Mouse (Mus musculus) heart, embryonic 15.5 days (tissue): Measurements from ENCODE around the gene Rad9a. TPM values are rescaled to one million over a fixed set of nuclear protein-coding genes. Genes with fewer than 3 reads are reported as not detected.
"Not testable (repeated sequence)": the region's sequence is repeated elsewhere in the genome, so short reads cannot be mapped to it uniquely, and the experiment has no call there.

Experiments used
- ATAC-seq: fragments of 200-750 bp; cut with Nextera tagmentation; replicated peaks from 2 replicates; pipeline ENCODE4 v1.8.0; 2017; ENCODE audit warnings: low read depth, moderate TSS enrichment; ENCODE audit not compliant: insufficient number of reproducible peaks, insufficient read depth, low FRiP score
- H3K27ac ChIP-seq: fragments of 300-500 bp; sonication (generic); 2 replicates; pipeline ENCODE4 v1.5.1; 2015; ENCODE audit warnings: mild to moderate bottlenecking, inconsistent platforms
- H3K27me3 ChIP-seq: fragments of 300-500 bp; sonication (generic); 2 replicates; pipeline ENCODE4 v1.6.1; 2015; ENCODE audit warnings: inconsistent platforms
- H3K36me3 ChIP-seq: fragments of 300-500 bp; sonication (generic); 2 replicates; pipeline ENCODE4 v1.6.1; 2015; ENCODE audit warnings: mild to moderate bottlenecking, inconsistent platforms
- H3K4me1 ChIP-seq: fragments of 300-500 bp; sonication (generic); replicated peaks from 2 replicates; pipeline ENCODE4 v1.6.1; 2015; ENCODE audit warnings: inconsistent platforms
- H3K4me2 ChIP-seq: fragments of 300-500 bp; sonication (generic); 2 replicates; pipeline ENCODE4 v1.6.1; 2015; ENCODE audit warnings: inconsistent platforms, mild to moderate bottlenecking, moderate library complexity
- H3K4me3 ChIP-seq: fragments of 300-500 bp; sonication (generic); 2 replicates; pipeline ENCODE4 v1.5.1; 2015; ENCODE audit warnings: mild to moderate bottlenecking, inconsistent platforms
- H3K9ac ChIP-seq: fragments of 300-500 bp; sonication (generic); 2 replicates; pipeline ENCODE4 v1.6.1; 2015; ENCODE audit warnings: mild to moderate bottlenecking, inconsistent platforms
- H3K9me3 ChIP-seq: fragments of 300-500 bp; sonication (generic); replicated peaks from 2 replicates; pipeline ENCODE4 v1.6.1; 2016; ENCODE audit warnings: inconsistent platforms
- WGBS: fragments of 180-500 bp; shearing (Covaris S2); methylation state at CpG from one replicate; pipeline ENCODE4 v1.1.7; 2015; ENCODE audit warnings: mixed read lengths; 5-methylcytosine and 5-hydroxymethylcytosine counted together
- polyA plus RNA-seq: library from polyadenylated mRNA; unstranded; fragments of >200 nt; fragmentation: Nextera tagmentation; extraction: Ambion mirVana; gene quantifications from 2 replicates; pipeline ENCODE4 v1.2.1, GENCODE M21; 2015

Rad9a gene
- polyA plus RNA-seq, result 17.3 and 24.1 TPM in 2 replicates

GRCm38 (mm10) chr19:4201291-4201909 lies at the start of gene Rad9a:
TSS of gene Rad9a (minus strand) at chr19:4201662.
- peak within 1 kb of the TSS; percentile 66 for H3K4me3 ChIP-seq
- H3K4me2 ChIP-seq, result peak within 1 kb of the TSS; percentile 92
- ATAC-seq, result peak; percentile 73
- peaks cover 10% of the 10 kb centered on the region for H3K27me3 ChIP-seq
- peak within 1 kb of the TSS; percentile 71 for H3K9ac ChIP-seq
- H3K27ac ChIP-seq, result peak within 1 kb of the TSS; percentile 74
- no peaks in the 10 kb centered on the region for H3K9me3 ChIP-seq
- peaks cover 15% of the 10 kb centered on the region for H3K36me3 ChIP-seq
- under 1% methylated on average over 34 of the region's 34 CpGs for WGBS
- H3K4me1 ChIP-seq, result peaks cover 30% of the 10 kb centered on the region

- H3K27ac ChIP-seq, H3K9ac ChIP-seq, H3K4me2 ChIP-seq, H3K9me3 ChIP-seq, ATAC-seq, H3K36me3 ChIP-seq, H3K4me1 ChIP-seq, H3K27me3 ChIP-seq, H3K4me3 ChIP-seq: not testable (repeated sequence)
- 70% methylated on average over 1 of the region's 1 CpGs for WGBS
Observed at GRCm38 (mm10) chr19:4248683-4249082, 47.2 kb upstream of the Rad9a start.

- ATAC-seq, result no peak
- 50% methylated on average over 1 of the region's 1 CpGs for WGBS
- Histone ChIP-seq H3K9ac (no peak overlapping the region), H3K27me3 (0 out of 2 replicates have a peak, but pooled peaks cover 4% of the 10 kb centered on the region), H3K4me3 (no peak overlapping the region), H3K4me2 (no peak overlapping the region), H3K36me3 (no peaks in the 10 kb centered on the region), H3K4me1 (no peaks in the 10 kb centered on the region), H3K9me3 (no peaks in the 10 kb centered on the region), H3K27ac (no peak overlapping the region)
Observed at GRCm38 (mm10) chr19:4247010-4247409, 45.5 kb upstream of the Rad9a start.

- 0 out of 2 replicates have a peak, but pooled peaks cover 4% of the 10 kb centered on the region for H3K27me3 ChIP-seq
Observed at GRCm38 (mm10) chr19:4244775-4245174, 43.3 kb upstream of the Rad9a start.

GRCm38 (mm10) chr19:4242416-4242815 lies 41.0 kb upstream of the Rad9a start:
- no peak overlapping the region for H3K4me2 ChIP-seq
- no peaks in the 10 kb centered on the region for H3K36me3 ChIP-seq
- WGBS, result 66% methylated on average over 3 of the region's 3 CpGs
- H3K27me3 ChIP-seq, result no peaks in the 10 kb centered on the region
- no peak overlapping the region for H3K4me3 ChIP-seq
- no peaks in the 10 kb centered on the region for H3K4me1 ChIP-seq
- no peak overlapping the region for H3K9ac ChIP-seq
- no peaks in the 10 kb centered on the region for H3K9me3 ChIP-seq
- no peak for ATAC-seq
- no peak overlapping the region for H3K27ac ChIP-seq

More at GRCm38 (mm10) chr19:4244775-4245174, 43.3 kb upstream of the Rad9a start:
- Histone ChIP-seq H3K27ac (no peak overlapping the region), H3K36me3 (no peaks in the 10 kb centered on the region), H3K4me2 (no peak overlapping the region), H3K9me3 (no peaks in the 10 kb centered on the region), H3K4me3 (no peak overlapping the region), H3K9ac (no peak overlapping the region), H3K4me1 (no peaks in the 10 kb centered on the region)
- WGBS, result 80% methylated on average over 6 of the region's 6 CpGs
- ATAC-seq, result no peak

GRCm38 (mm10) chr19:4240247-4240668 lies 38.8 kb upstream of the Rad9a start:
- Histone ChIP-seq H3K4me3 (no peak overlapping the region), H3K9me3 (no peaks in the 10 kb centered on the region), H3K27ac (no peak overlapping the region), H3K4me1 (no peaks in the 10 kb centered on the region), H3K4me2 (no peak overlapping the region), H3K9ac (no peak overlapping the region), H3K36me3 (no peaks in the 10 kb centered on the region), H3K27me3 (no peaks in the 10 kb centered on the region)
- WGBS, result 64% methylated on average over 8 of the region's 8 CpGs
- ATAC-seq, result no peak

GRCm38 (mm10) chr19:4234548-4234947 lies 33.1 kb upstream of the Rad9a start:
- no peak for ATAC-seq
- Histone ChIP-seq H3K9ac (no peak overlapping the region), H3K9me3 (no peaks in the 10 kb centered on the region), H3K36me3 (no peaks in the 10 kb centered on the region), H3K27me3 (0 out of 2 replicates have a peak, but pooled peaks cover 3% of the 10 kb centered on the region), H3K4me3 (no peak overlapping the region), H3K4me1 (peaks cover 16% of the 10 kb centered on the region), H3K4me2 (no peak overlapping the region), H3K27ac (no peak overlapping the region)
- 63% methylated on average over 4 of the region's 4 CpGs for WGBS

GRCm38 (mm10) chr19:4232651-4233050 lies 31.2 kb upstream of the Rad9a start:
- Histone ChIP-seq H3K9ac (peak overlapping the region; percentile 67; the same call in 1 of the 2 replicates), H3K4me3 (peak overlapping the region; percentile 61; the same call in 1 of the 2 replicates), H3K27me3 (0 out of 2 replicates have a peak, but pooled peaks cover 3% of the 10 kb centered on the region), H3K9me3 (no peaks in the 10 kb centered on the region), H3K4me2 (peak overlapping the region; percentile 85), H3K36me3 (no peaks in the 10 kb centered on the region), H3K4me1 (peaks cover 16% of the 10 kb centered on the region), H3K27ac (peak overlapping the region; percentile 87; the same call in 1 of the 2 replicates)
- ATAC-seq, result no peak
- 86% methylated on average over 7 of the region's 7 CpGs for whole genome bisulfite sequencing

- H3K4me1 ChIP-seq, result peaks cover 16% of the 10 kb centered on the region
- H3K4me2 ChIP-seq, result peak overlapping the region; percentile 85
- 18% methylated on average over 2 of the region's 2 CpGs for WGBS
- peak overlapping the region; percentile 61 for H3K4me3 ChIP-seq
- H3K27me3 ChIP-seq, result 0 out of 2 replicates have a peak, but pooled peaks cover 3% of the 10 kb centered on the region
- no peaks in the 10 kb centered on the region for H3K36me3 ChIP-seq
- H3K27ac ChIP-seq, result peak overlapping the region; percentile 87
- H3K9ac ChIP-seq, result peak overlapping the region; percentile 67
- no peaks in the 10 kb centered on the region for H3K9me3 ChIP-seq
- ATAC-seq, result 0 out of 2 replicates have a peak, but pooled peaks have one; percentile 3
Observed at GRCm38 (mm10) chr19:4232186-4232572, 30.7 kb upstream of the Rad9a start.

GRCm38 (mm10) chr19:4231253-4232185 lies 30.1 kb upstream of the Rad9a start, which contains the start of gene Pold4:
TSS of gene Pold4 (plus strand) at chr19:4231899.
- H3K27ac ChIP-seq, result peak within 1 kb of the TSS; percentile 87
- WGBS, result 8% methylated on average over 26 of the region's 26 CpGs
- H3K27me3 ChIP-seq, result 0 out of 2 replicates have a peak, but pooled peaks cover 6% of the 10 kb centered on the region
- peak within 1 kb of the TSS; percentile 61 for H3K4me3 ChIP-seq
- H3K9me3 ChIP-seq, result no peaks in the 10 kb centered on the region
- H3K4me2 ChIP-seq, result peak within 1 kb of the TSS; percentile 85
- H3K4me1 ChIP-seq, result peaks cover 16% of the 10 kb centered on the region
- ATAC-seq, result peak; percentile 91
- H3K36me3 ChIP-seq, result no peaks in the 10 kb centered on the region
- peak within 1 kb of the TSS; percentile 67 for H3K9ac ChIP-seq

GRCm38 (mm10) chr19:4230415-4230814 lies 29.0 kb upstream of the Rad9a start:
- 66% methylated on average over 8 of the region's 8 CpGs for WGBS

More at GRCm38 (mm10) chr19:4230415-4230814, 29.0 kb upstream of the Rad9a start:
- Histone ChIP-seq H3K9ac (no peak overlapping the region), H3K27me3 (0 out of 2 replicates have a peak, but pooled peaks cover 6% of the 10 kb centered on the region), H3K36me3 (no peaks in the 10 kb centered on the region), H3K4me1 (peaks cover 16% of the 10 kb centered on the region), H3K4me3 (no peak overlapping the region), H3K9me3 (no peaks in the 10 kb centered on the region), H3K27ac (0 out of 2 replicates have a peak overlapping the region, but pooled peaks have one; percentile 7), H3K4me2 (no peak overlapping the region)
- ATAC-seq, result no peak
